Mouse (Mus musculus) left cerebral cortex, postnatal 10 days (tissue): Measurements from ENCODE around the gene Spon1. TPM values are rescaled to one million over a fixed set of nuclear protein-coding genes. Genes with fewer than 3 reads are reported as not detected.

Experiments
- DNase-seq, 2 experiments: peaks; one replicate each; pipeline ENCODE4 v3.0.0; 2021 to 2022; ENCODE audit warnings: low spot score in 2 of 2, mixed read lengths in 1 of 2; ENCODE audit errors: extremely low spot score in 1 of 2
- intact Hi-C: fragments of 180-260 bp; cut with DNase I; formaldehyde crosslinking; loops from one replicate; pipeline ENCODE4 v1.15.1; 2025
- total RNA-seq, 2 experiments: library from RNA; stranded (reverse); gene quantifications; 2 replicates each; pipeline ENCODE4 v1.2.3; 2021

Spon1 gene
- total RNA-seq, 2 experiments from 2014 or later, result 46.6 to 49.5 TPM

DNA sequence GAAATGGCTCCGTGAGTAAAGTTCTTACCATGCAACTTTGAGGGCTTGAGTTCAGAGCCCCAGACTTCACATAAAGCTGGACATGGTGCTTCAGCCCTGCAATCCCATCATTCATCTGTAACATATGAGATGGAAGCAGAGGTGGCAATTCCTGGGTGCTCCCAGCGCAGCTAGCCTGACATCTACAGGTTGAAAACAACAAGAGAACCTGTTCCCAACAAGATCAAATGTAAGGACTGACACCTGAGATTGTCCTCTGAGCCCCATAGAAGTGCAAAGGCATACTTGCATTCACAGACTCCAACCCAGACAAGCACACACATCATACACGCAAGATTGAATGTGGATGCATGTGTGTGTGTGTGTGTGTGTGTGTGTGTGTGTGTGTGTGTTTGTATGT, 114.2 kb downstream of the Spon1 start:
- intact Hi-C loops, result no loop called here
- DNase-seq, result no peak

GRCm38 (mm10) chr7:113890782-113891181, 125.0 kb downstream of the Spon1 start:
- intact Hi-C loops, result no loop called here

GRCm38 (mm10) chr7:113891491-113891890, 125.7 kb downstream of the Spon1 start:
- DNase-seq, result no peak
- intact Hi-C loops, result no loop called here

More at GRCm38 (mm10) chr7:113890782-113891181, 125.0 kb downstream of the Spon1 start:
- DNase-seq, result no peak

GRCm38 (mm10) chr7:113893944-113894662, 128.3 kb downstream of the Spon1 start:
- no peak for DNase-seq
- intact Hi-C loops, result no loop called here

GRCm38 (mm10) chr7:113895266-113895665, 129.5 kb downstream of the Spon1 start:
- intact Hi-C loops, result no loop called here
- no peak for DNase-seq

GRCm38 (mm10) chr7:113898388-113898787, 132.6 kb downstream of the Spon1 start:
- intact Hi-C loops, result no loop called here
- DNase-seq, result no peak

DNA sequence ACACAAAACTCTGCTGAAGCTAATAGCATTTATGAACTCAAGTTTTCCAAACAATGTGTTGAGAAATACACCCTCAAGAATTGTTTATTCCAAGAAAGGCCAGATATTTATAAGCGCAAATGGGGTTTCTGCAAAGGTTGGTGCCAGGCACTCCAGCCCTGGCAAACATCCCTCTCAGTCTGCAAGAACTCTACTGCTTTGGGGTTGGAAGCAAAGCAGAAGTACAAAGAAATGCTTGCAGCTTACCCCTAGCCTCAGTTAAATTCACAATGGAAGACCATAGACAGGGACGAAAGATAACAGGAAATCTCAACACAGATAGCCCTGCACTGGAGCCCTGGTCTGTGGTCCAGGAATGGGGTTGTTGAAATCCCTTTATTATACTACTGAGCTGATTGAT, 135.7 kb downstream of the Spon1 start:
- intact Hi-C loops, result no loop called here
- DNase-seq, result no peak

GRCm38 (mm10) chr7:113901941-113902515, 136.2 kb downstream of the Spon1 start:
- DNase-seq, result no peak
- intact Hi-C loops, result no loop called here

DNA sequence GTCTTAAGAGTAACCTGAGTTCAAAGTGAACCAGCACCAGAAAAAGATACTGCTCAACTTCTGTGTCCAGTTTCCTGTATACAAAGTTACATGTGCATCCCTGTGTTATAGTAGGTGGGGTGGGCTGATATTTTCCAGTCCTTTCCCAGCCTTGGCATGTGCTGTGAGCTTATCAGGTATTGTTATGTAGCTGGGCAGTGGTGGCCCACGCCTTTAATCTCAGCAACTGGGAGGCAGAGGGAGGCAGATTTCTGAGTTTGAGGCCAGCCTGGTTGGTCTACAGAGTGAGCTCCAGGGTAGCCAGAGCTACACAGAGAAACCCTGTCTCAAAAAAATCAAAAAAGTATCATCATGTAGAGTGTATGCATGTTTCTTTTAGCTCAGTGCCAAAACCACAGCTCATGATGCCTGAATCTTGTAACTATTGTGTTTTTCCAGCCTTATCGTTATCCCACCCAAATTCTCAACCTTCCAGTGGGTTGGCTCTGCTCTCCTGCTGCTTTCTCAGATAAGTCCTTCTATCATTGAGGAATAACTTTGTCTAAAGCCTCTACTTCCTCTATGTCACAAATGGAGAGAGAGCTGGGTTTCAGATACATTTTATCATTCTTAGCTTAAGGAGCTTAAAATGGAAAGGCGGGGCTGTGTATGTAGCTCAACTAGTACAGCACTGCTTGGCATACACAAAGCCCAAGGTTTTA, 137.5 kb downstream of the Spon1 start:
- DNase-seq, result no peak
- intact Hi-C loops, result no loop called here

GRCm38 (mm10) chr7:113903939-113904338, 138.1 kb downstream of the Spon1 start:
- intact Hi-C loops, result no loop called here
- DNase-seq, result no peak

DNA sequence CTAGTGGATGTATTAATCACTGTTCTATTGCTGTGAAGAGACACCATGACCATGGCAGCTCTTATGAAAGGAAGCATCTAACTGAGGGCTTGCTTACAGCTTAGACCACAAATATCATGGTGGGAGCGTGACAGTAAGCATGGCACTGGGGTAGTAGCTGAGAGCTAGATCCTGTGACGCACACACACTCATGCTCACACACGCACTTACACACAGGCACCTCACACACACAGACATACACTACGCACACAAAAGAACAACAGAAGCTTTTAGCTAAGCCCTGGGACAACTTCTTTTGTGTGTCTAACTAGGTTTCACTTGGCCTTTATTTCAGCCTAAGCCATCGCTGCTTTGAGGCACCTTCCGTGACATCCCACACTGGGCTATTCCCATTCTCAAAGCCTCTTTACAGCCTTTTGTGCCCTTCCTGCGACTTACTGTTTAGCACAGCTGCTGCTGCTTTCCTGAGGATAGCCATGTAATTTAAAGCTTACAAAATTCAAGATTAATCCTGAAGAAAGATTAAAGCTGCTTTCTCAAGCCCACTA, 138.6 kb downstream of the Spon1 start:
- no peak for DNase-seq
- intact Hi-C loops, result no loop called here

GRCm38 (mm10) chr7:113909161-113909825, 143.5 kb downstream of the Spon1 start:
- intact Hi-C loops, result no loop called here
- DNase-seq, result peak in 1 of 2 experiments; percentile 44

- no peak for DNase-seq
- intact Hi-C loops, result no loop called here
Observed at GRCm38 (mm10) chr7:113910856-113911255, 145.1 kb downstream of the Spon1 start.

- DNase-seq, result no peak
- intact Hi-C loops, result no loop called here
Observed at GRCm38 (mm10) chr7:113915936-113916335, 150.1 kb downstream of the Spon1 start.

GRCm38 (mm10) chr7:113918916-113919315, 153.1 kb downstream of the Spon1 start:
- no peak for DNase-seq
- intact Hi-C loops, result no loop called here

- DNase-seq, result no peak
- intact Hi-C loops, result no loop called here
Observed at GRCm38 (mm10) chr7:113919505-113919904, 153.7 kb downstream of the Spon1 start.

- intact Hi-C loops, result no loop called here
- DNase-seq, result no peak
Observed at GRCm38 (mm10) chr7:113920056-113920455, 154.3 kb downstream of the Spon1 start.

DNA sequence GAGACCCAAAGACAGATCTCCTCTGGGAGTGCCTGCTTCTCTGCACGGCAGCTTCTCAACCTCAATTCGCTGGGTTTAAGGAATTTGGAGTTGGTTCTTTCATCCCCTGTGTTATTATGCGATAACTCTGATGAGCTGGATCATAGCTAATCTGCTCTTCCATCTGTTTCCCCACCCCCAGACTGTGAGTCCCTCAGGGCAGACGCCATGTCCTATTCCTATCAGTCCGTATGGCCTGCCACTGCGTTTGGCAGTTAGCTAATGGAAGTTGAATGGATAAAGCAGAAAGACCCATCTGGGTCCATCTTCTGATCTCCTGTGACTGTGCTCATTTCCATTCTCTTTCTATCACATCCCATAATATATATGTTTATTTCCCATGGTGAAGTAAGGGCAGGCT, 158.8 kb downstream of the Spon1 start:
- no peak for DNase-seq
- intact Hi-C loops, result no loop called here

DNA sequence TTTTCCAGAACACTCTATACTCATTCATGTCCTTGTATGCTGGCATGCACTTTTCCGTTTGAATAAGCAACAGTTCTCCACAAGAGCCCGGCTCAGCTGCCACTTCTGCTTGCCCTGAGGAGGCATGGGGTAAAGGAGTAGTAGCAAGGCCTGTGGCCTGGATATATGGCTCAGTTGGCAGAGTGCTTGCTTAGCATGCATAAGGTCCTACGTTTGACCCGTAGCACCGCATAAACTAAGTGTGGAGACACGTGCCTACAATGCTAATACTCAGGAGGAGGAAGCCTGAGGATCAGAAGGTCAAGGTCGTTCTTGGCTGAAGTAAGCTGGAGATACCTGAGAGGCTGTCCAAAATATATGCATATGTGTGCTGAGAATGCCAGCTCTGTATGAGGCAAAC, 185.1 kb downstream of the Spon1 start:
- DNase-seq, result no peak
- intact Hi-C loops, result no loop called here
